Mouse (Mus musculus) urinary bladder, postnatal 14 days (tissue): ENCODE results near the gene Hes3.

Experiments
- DNase-seq: peaks from one replicate; pipeline ENCODE4 v3.0.0; 2021; ENCODE audit warnings: low spot score

Gene Hes3

GRCm38 (mm10) chr4:152253183-152253759 lies 38.2 kb downstream of the Hes3 start:
- no peak for DNase-seq

- DNase-seq = no peak
Measured at GRCm38 (mm10) chr4:152250615-152251014, 40.8 kb downstream of the Hes3 start.

DNA sequence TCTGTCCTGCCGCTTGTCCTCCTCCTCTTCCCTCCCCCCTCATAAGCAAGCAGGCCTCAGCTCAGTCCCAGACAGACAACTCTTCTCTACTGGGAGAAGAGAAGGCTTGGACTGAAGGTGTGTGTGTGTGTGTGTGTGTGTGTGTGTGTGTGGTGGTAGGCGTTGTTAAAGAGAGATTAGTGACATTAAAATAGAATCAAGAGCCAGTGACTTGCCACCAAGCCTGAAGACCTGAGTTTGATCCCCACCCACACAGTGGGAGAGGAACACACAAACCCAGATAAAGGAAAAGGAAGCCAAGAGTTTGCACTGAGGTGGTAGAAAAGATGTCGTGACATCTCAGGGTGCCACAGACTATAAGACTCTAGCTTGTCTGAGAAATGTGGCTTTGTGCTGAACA lies 44.3 kb downstream of the Hes3 start:
- no peak for DNase-seq

- DNase-seq = no peak
Measured at GRCm38 (mm10) chr4:152246011-152246410, 45.5 kb downstream of the Hes3 start.

- no peak for DNase-seq
Measured at GRCm38 (mm10) chr4:152244545-152245522, 46.6 kb downstream of the Hes3 start.

GRCm38 (mm10) chr4:152243969-152244368 lies 47.5 kb downstream of the Hes3 start:
- no peak for DNase-seq

- DNase-seq = no peak
Measured at GRCm38 (mm10) chr4:152243241-152243891, 48.1 kb downstream of the Hes3 start.

DNA sequence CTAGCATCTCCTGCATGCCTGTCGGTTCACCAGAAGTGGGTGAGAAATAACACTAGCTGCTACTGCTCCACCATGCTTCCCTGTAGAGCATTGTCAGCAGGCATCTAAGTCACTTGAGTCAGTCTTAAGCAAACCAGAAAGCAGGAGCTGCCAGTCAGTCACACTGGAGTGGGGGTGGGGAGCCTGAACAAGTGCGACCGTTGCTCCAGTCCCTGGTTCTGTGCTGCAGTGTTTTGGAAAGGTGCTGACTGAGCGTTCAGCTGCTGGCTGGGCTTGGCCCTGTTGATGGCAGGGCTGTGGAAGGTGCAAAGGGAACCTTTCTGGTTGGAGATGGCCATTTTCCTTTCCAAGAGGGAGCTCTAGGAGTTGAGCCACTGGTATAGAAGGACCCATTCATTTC lies 51.5 kb downstream of the Hes3 start:
- DNase-seq = no peak
